Mouse (Mus musculus) CD4-positive, CD25-positive, alpha-beta regulatory T cell, adult 9 weeks (primary cell): Measurements from ENCODE around the gene Wfdc2. TPM values are rescaled to one million over a fixed set of nuclear protein-coding genes. Genes with fewer than 3 reads are reported as not detected.

Experiments used
- polyA plus RNA-seq: library from polyadenylated mRNA; unstranded; fragments of 100-300 nt; shearing (Covaris generic); gene quantifications from one replicate; pipeline ENCODE4 v1.2.1, GENCODE M21; 2017

The Wfdc2 gene
- polyA plus RNA-seq: 2.6 TPM

GRCm38 (mm10) chr2:164562391-164563188, at the start of gene Wfdc2:
TSS of gene Wfdc2 (plus strand) at chr2:164562413.

GRCm38 (mm10) chr2:164573359-164573758, 11.1 kb downstream of the Wfdc2 start, which contains the start of gene Spint3:
TSS of gene Spint3 (minus strand) at chr2:164573459.

GRCm38 (mm10) chr2:164585025-164585725, 23.0 kb downstream of the Wfdc2 start, which contains the start of gene Wfdc6a:
TSS of gene Wfdc6a (minus strand) at chr2:164585447.

GRCm38 (mm10) chr2:164593494-164593893, 31.3 kb downstream of the Wfdc2 start, which contains the start of gene Eppin:
TSS of gene Eppin (minus strand) at chr2:164593594.

GRCm38 (mm10) chr2:164613471-164613870, 51.3 kb downstream of the Wfdc2 start, which contains the start of the genes Wfdc6b and Wfdc8:
TSS of gene Wfdc6b (plus strand) at chr2:164613522.
TSS of gene Wfdc8 (minus strand) at chr2:164613626.

Other genes starting within 250 kb of the Wfdc2 start
- not detected for gene Svs6, start 245.7 kb upstream of the Wfdc2 start, polyA plus RNA-seq
- not detected for gene Svs5, start 229.7 kb upstream of the Wfdc2 start, polyA plus RNA-seq
- gene Slpi, start 173.3 kb upstream of the Wfdc2 start, polyA plus RNA-seq: 5.8 TPM
- not detected for gene Rbpjl, start 159.3 kb upstream of the Wfdc2 start, polyA plus RNA-seq
- not detected for gene Matn4, start 157.3 kb upstream of the Wfdc2 start, polyA plus RNA-seq
- gene Sdc4, start 118.5 kb upstream of the Wfdc2 start, polyA plus RNA-seq: 25.2 TPM
- 18.6 TPM for gene Sys1, start 105.4 kb upstream of the Wfdc2 start, polyA plus RNA-seq
- not detected for gene Gm20458, start 101.4 kb upstream of the Wfdc2 start, polyA plus RNA-seq
- gene Trp53tg5, start 88.7 kb upstream of the Wfdc2 start, polyA plus RNA-seq: not detected
- 4.5 TPM for gene Dbndd2, start 76.3 kb upstream of the Wfdc2 start, polyA plus RNA-seq
- gene Pigt, start 64.9 kb upstream of the Wfdc2 start, polyA plus RNA-seq: 38.2 TPM
- not detected for gene Spint3, start 11.0 kb downstream of the Wfdc2 start, polyA plus RNA-seq
- gene Wfdc6a, start 23.0 kb downstream of the Wfdc2 start, polyA plus RNA-seq: not detected
- gene Eppin, start 31.2 kb downstream of the Wfdc2 start, polyA plus RNA-seq: not detected
- not detected for gene Wfdc6b, start 51.1 kb downstream of the Wfdc2 start, polyA plus RNA-seq
- not detected for gene Wfdc8, start 51.2 kb downstream of the Wfdc2 start, polyA plus RNA-seq
- not detected for gene Wfdc16, start 76.4 kb downstream of the Wfdc2 start, polyA plus RNA-seq
- not detected for gene Wfdc10, start 93.6 kb downstream of the Wfdc2 start, polyA plus RNA-seq
- gene Wfdc9, start 94.2 kb downstream of the Wfdc2 start, polyA plus RNA-seq: not detected
- gene Wfdc11, start 111.7 kb downstream of the Wfdc2 start, polyA plus RNA-seq: not detected
- gene Wfdc13, start 122.7 kb downstream of the Wfdc2 start, polyA plus RNA-seq: not detected
- gene Spint4, start 136.1 kb downstream of the Wfdc2 start, polyA plus RNA-seq: not detected
- not detected for gene Spint5, start 152.9 kb downstream of the Wfdc2 start, polyA plus RNA-seq
- not detected for gene Wfdc3, start 183.5 kb downstream of the Wfdc2 start, polyA plus RNA-seq
- 10.4 TPM for gene Dnttip1, start 183.6 kb downstream of the Wfdc2 start, polyA plus RNA-seq
- gene Ube2c, start 207.5 kb downstream of the Wfdc2 start, polyA plus RNA-seq: 8.4 TPM
- gene Tnnc2, start 217.6 kb downstream of the Wfdc2 start, polyA plus RNA-seq: not detected
- 6.5 TPM for gene Snx21, start 223.4 kb downstream of the Wfdc2 start, polyA plus RNA-seq
- gene Acot8, start 242.5 kb downstream of the Wfdc2 start, polyA plus RNA-seq: 43.9 TPM
- gene Zswim3, start 242.7 kb downstream of the Wfdc2 start, polyA plus RNA-seq: 9.8 TPM